Mouse (Mus musculus): Measurements from ENCODE around the gene Bnip2. TPM values are rescaled to one million over a fixed set of nuclear protein-coding genes. Genes with fewer than 3 reads are reported as not detected.

The Bnip2 gene
- polyA plus RNA-seq, 1 experiment from 2014 or later: 129 TPM

- TF ChIP-seq CTCF (IDR thresholded peaks at IDR 0.05; ENCODE audit: low read depth): no peak
- no peak for ATAC-seq (ENCODE audit: insufficient read depth)
- 41% methylated on average over 5 of the region's 5 CpGs for WGBS
These were observed 59.0 kb downstream of the Bnip2 start for GRCm38 (mm10) chr9:70048280-70048679.

GRCm38 (mm10) chr9:70048751-70049415 is 59.6 kb downstream of the Bnip2 start:
- peak overlapping the region; percentile 79 for H3K27ac ChIP-seq (ENCODE audit: low read depth)
- H3K4me2 ChIP-seq: peak overlapping the region; percentile 26; the same call in 1 of the 2 replicates
- peak; percentile 53; the same call in 1 of the 2 replicates for ATAC-seq (ENCODE audit: insufficient read depth)
- WGBS: 25% methylated on average over 6 of the region's 6 CpGs
- H3K36me3 ChIP-seq (ENCODE audit: insufficient read depth): no peaks in the 10 kb centered on the region
- peak; percentile 60 for DNase-seq
- H3K4me1 ChIP-seq (ENCODE audit: insufficient read depth): peaks cover 22% of the 10 kb centered on the region
- H3K27me3 ChIP-seq (ENCODE audit: insufficient read depth, low read length): no peaks in the 10 kb centered on the region
- no peak overlapping the region for H3K9ac ChIP-seq
- no peak for TF ChIP-seq CTCF (IDR thresholded peaks at IDR 0.05; ENCODE audit: low read depth)
- H3K9me3 ChIP-seq (ENCODE audit: low read depth, low read length): no peaks in the 10 kb centered on the region
- H3K4me3 ChIP-seq (ENCODE audit: low read depth, low read length): no peak overlapping the region

More at GRCm38 (mm10) chr9:70048280-70048679, 59.0 kb downstream of the Bnip2 start:
- no peaks in the 10 kb centered on the region for H3K36me3 ChIP-seq (ENCODE audit: insufficient read depth)
- DNase-seq: no peak
- H3K4me3 ChIP-seq (ENCODE audit: low read depth, low read length): no peak overlapping the region
- H3K27me3 ChIP-seq (ENCODE audit: insufficient read depth, low read length): no peaks in the 10 kb centered on the region
- no peak overlapping the region for H3K9ac ChIP-seq
- peak overlapping the region; percentile 79 for H3K27ac ChIP-seq (ENCODE audit: low read depth)
- H3K4me2 ChIP-seq: no peak overlapping the region
- H3K9me3 ChIP-seq (ENCODE audit: low read depth, low read length): no peaks in the 10 kb centered on the region
- peaks cover 22% of the 10 kb centered on the region for H3K4me1 ChIP-seq (ENCODE audit: insufficient read depth)

- Histone ChIP-seq H3K27ac (ENCODE audit: low read depth) (peak overlapping the region; percentile 79; the same call in 1 of the 2 replicates), H3K27me3 (ENCODE audit: insufficient read depth, low read length) (no peaks in the 10 kb centered on the region), H3K4me1 (ENCODE audit: insufficient read depth) (peaks cover 22% of the 10 kb centered on the region), H3K9ac (no peak overlapping the region), H3K4me2 (peak overlapping the region; percentile 26), H3K9me3 (ENCODE audit: low read depth, low read length) (no peaks in the 10 kb centered on the region), H3K36me3 (ENCODE audit: insufficient read depth) (no peaks in the 10 kb centered on the region), H3K4me3 (ENCODE audit: low read depth, low read length) (no peak overlapping the region)
- peak; percentile 67 for DNase-seq
- WGBS: 20% methylated on average over 3 of the region's 3 CpGs
- TF ChIP-seq CTCF (IDR thresholded peaks at IDR 0.05; ENCODE audit: low read depth): no peak
- peak; percentile 72; the same call in 1 of the 2 replicates for ATAC-seq (ENCODE audit: insufficient read depth)
These were observed 60.1 kb downstream of the Bnip2 start for GRCm38 (mm10) chr9:70049416-70049783.

GRCm38 (mm10) chr9:70049839-70050238 is 60.6 kb downstream of the Bnip2 start:
- Histone ChIP-seq H3K4me3 (ENCODE audit: low read depth, low read length) (no peak overlapping the region), H3K4me1 (ENCODE audit: insufficient read depth) (peaks cover 22% of the 10 kb centered on the region), H3K27me3 (ENCODE audit: insufficient read depth, low read length) (no peaks in the 10 kb centered on the region), H3K36me3 (ENCODE audit: insufficient read depth) (no peaks in the 10 kb centered on the region), H3K4me2 (peak overlapping the region; percentile 26), H3K27ac (ENCODE audit: low read depth) (no peak overlapping the region; the same call in 1 of the 2 replicates), H3K9me3 (ENCODE audit: low read depth, low read length) (no peaks in the 10 kb centered on the region), H3K9ac (no peak overlapping the region)
- 12% methylated on average over 8 of the region's 8 CpGs for WGBS
- ATAC-seq (ENCODE audit: insufficient read depth): no peak
- peak; percentile 41 for DNase-seq
- no peak for TF ChIP-seq CTCF (IDR thresholded peaks at IDR 0.05; ENCODE audit: low read depth)

- no peak overlapping the region for H3K4me3 ChIP-seq (ENCODE audit: low read depth, low read length)
- peaks cover 4% of the 10 kb centered on the region; the same call in 1 of the 2 replicates for H3K9me3 ChIP-seq (ENCODE audit: low read depth, low read length)
- H3K27ac ChIP-seq (ENCODE audit: low read depth): no peak overlapping the region
- no peak overlapping the region for H3K4me2 ChIP-seq
- H3K27me3 ChIP-seq (ENCODE audit: insufficient read depth, low read length): no peaks in the 10 kb centered on the region
- no peak overlapping the region for H3K9ac ChIP-seq
- DNase-seq (no peak), ATAC-seq (ENCODE audit: insufficient read depth) (no peak)
- no peaks in the 10 kb centered on the region for H3K36me3 ChIP-seq (ENCODE audit: insufficient read depth)
- 55% methylated on average over 3 of the region's 3 CpGs for WGBS
- no peak for TF ChIP-seq CTCF (IDR thresholded peaks at IDR 0.05; ENCODE audit: low read depth)
- peaks cover 18% of the 10 kb centered on the region for H3K4me1 ChIP-seq (ENCODE audit: insufficient read depth)
These were observed 63.5 kb downstream of the Bnip2 start for GRCm38 (mm10) chr9:70052730-70053129.

GRCm38 (mm10) chr9:70053411-70053810 is 64.1 kb downstream of the Bnip2 start:
- no peak for TF ChIP-seq CTCF (IDR thresholded peaks at IDR 0.05; ENCODE audit: low read depth)
- Histone ChIP-seq H3K36me3 (ENCODE audit: insufficient read depth) (no peaks in the 10 kb centered on the region), H3K4me2 (no peak overlapping the region), H3K9ac (no peak overlapping the region), H3K27ac (ENCODE audit: low read depth) (no peak overlapping the region), H3K9me3 (ENCODE audit: low read depth, low read length) (peaks cover 4% of the 10 kb centered on the region; the same call in 1 of the 2 replicates), H3K4me1 (ENCODE audit: insufficient read depth) (peaks cover 18% of the 10 kb centered on the region), H3K4me3 (ENCODE audit: low read depth, low read length) (no peak overlapping the region), H3K27me3 (ENCODE audit: insufficient read depth, low read length) (no peaks in the 10 kb centered on the region)
- WGBS: 20% methylated on average over 3 of the region's 3 CpGs
- ATAC-seq (ENCODE audit: insufficient read depth) (no peak), DNase-seq (no peak)

Other genes with a start within 250 kb of the Bnip2 start
- not detected in 2 replicates for gene Foxb1, start 228.5 kb upstream of the Bnip2 start, polyA plus RNA-seq (2014; fragmentation: Nextera tagmentation; extraction: Ambion mirVana)
- gene Gtf2a2, start 23.1 kb downstream of the Bnip2 start, polyA plus RNA-seq (2014; fragmentation: Nextera tagmentation; extraction: Ambion mirVana): 223 and 228 TPM in 2 replicates
- gene Gcnt3, start 48.6 kb downstream of the Bnip2 start, polyA plus RNA-seq (2014; fragmentation: Nextera tagmentation; extraction: Ambion mirVana): 0.18 and 0.21 TPM in 2 replicates
- gene Fam81a, start 153.1 kb downstream of the Bnip2 start, polyA plus RNA-seq (2014; fragmentation: Nextera tagmentation; extraction: Ambion mirVana): 4.2 and 6.0 TPM in 2 replicates
- 27.6 and 31.4 TPM in 2 replicates for gene Myo1e, start 217.9 kb downstream of the Bnip2 start, polyA plus RNA-seq (2014; fragmentation: Nextera tagmentation; extraction: Ambion mirVana)

Data from lung, embryonic 14.5 days (tissue).